Mouse (Mus musculus): ENCODE measurements around the gene Arhgef12.

Arhgef12 gene

DNA sequence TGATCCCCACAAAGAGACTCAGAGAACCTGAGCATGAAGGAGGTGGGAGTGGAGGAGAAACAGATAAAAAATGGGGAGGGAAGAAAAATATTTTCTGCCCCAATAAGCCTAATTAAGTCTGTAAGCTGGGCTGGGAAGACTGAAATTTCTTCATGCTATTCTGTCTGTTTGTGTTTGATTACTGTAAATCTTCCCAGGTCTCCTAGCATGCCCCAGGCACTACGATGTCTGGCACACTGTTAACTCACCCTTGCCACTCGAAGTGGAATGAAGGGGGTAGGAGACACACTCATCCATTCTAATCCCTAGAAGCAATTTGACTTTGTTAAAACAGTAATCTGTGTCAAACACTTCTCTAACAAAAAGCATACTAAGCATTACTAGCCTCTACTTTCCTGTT, 35.3 kb downstream of the Arhgef12 start:
- no peak for DNase-seq

DNA sequence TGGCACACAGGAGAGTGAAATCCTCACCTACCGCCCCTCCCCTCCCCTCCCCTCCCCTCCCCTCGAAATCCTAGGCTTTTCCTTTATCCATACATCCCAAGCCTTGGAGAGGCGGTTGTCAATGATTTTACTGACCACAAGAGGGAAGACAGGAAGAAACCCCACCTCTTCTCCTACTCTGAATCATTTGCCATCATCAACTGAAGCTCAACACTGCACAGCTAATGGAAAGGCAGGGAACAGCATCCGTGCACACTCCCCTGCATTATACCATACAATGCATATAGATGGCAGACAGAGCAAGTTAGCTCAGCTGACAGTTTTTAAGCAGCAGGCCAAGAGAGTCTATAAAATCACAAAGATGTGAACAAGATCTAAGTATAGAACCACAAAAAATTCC, 35.9 kb downstream of the Arhgef12 start:
- no peak for DNase-seq

DNA sequence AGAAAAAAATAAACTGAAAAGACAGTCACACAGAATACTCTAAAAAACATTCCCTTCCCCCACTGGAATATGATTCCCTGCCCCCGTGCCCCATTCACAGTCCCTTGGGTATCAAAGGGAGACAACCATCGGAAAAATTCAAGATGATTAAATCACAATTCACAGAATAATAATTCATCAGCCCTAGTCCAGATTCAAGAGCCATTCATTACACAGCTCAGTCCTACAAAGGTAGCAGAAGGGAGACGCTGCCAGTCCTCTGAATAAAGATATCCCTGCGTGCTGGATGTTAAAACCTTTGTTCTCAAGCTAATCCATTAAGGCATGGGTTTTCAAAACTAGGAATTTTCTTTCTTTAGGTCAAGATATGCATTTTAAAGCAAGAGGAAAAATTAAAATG, 36.5 kb downstream of the Arhgef12 start:
- DNase-seq: no peak

DNA sequence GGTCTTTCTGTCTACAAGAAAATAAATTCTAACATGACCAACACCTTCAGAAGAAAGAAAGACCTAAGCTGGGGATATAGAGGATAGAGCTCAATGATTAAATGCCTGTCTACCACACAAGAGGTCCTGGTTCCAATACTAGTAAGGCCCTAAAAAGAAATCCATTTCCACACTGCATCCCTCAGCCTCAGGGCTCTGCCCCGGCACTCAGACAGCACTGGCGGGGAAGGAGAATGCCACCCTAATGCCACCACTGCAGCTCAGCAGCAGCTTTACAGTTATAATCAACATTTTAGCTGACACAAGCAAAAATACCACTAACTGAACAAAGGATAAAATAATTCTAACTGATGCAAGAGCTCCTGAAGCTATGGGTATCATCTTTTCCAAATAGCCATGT, 36.9 kb downstream of the Arhgef12 start:
- no peak for DNase-seq

DNA sequence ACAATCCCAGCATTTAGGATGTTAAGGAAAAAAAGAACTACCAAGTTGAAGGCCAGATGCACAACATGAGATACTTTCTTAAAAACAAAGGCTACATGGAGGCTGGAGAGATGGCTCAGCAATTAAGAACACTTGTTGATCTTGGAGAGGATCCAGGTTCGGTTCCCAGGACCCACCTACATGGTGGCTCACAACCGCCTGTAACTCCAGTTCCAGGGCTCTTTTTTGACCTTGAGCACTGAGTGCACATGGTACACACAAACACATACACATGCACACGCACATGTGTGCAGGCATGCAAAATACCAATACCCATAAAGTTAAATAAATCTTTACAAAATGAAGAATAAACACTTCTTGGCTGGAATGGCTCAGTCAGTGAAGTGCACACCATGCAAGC, 39.1 kb downstream of the Arhgef12 start:
- DNase-seq: no peak

DNA sequence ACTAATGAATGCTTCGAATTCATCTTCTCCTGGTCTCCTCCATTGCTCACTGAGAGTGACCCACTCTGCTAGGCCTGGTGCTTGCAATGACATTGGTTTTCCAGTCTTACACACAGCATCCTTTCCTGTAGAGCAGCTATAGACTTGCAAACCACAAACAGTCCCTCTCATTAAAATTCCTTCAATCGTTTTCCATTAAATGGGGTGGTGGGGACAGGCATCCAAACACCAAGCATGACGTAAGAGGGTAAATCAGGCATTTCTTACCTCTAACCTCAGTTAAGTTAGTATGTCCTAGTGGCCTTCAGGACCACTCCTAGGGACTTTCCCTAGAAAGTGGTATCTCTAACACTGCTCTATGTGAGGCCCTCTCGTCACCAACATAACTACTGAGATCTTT, 41.8 kb downstream of the Arhgef12 start:
- no peak for DNase-seq

DNA sequence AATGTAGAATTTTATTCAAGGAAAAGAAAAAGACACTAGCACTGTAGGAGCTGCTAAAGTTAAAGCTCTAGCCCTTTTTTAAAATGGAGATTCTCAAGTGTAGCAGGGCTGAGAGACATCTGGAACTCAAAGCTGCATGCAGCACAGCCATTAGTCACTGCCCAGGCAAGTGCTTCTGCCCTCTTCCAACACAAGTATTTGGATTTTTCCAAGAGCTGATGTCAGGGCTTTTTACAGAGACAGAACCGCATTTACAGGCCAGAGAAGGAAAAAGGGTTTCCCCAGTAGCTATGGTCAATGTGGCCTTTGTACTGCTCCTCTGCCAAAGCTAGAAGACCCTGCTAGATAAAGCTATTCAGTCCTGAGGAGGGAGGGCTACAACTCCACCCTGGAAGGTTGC, 45.5 kb downstream of the Arhgef12 start:
- DNase-seq: no peak

DNA sequence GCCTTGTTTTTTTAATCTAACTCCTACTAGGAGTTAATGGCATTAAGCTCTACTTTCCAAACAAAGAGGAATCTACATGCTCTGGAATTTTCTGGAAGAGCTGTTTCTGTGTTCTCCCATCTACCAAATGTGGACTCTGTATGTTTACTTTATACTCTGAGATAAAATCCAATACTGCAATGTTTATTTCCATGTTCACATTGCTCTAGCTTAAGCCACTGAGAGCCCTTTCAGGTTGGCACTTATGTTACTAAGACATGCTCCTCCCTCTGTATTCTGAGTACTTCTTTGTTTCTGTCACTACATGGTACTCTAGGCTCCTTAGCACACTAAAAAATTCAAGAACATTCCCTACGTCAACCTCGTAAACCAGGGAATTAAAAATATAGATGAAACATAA, 56.6 kb downstream of the Arhgef12 start:
- DNase-seq: no peak

DNA sequence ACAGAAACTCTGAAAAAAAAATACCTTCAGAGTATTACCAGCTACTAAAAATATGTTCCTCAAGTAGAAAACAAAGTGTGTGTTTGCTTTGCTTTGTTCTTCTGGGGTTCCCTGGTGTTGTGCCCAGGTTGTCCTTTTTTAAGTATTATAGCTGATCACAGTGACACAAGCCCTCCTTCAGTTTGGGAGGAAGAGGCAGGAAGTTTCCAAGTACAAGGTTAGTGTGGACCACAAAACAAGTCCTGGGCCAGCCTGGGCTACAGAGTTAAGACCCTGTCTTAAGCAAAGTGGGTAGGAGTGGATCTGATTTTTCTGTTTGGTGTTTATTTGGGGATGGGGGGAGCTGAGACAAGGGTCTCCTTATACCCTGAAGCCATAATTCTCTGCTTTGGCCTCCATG, 62.6 kb downstream of the Arhgef12 start:
- no peak for DNase-seq

DNA sequence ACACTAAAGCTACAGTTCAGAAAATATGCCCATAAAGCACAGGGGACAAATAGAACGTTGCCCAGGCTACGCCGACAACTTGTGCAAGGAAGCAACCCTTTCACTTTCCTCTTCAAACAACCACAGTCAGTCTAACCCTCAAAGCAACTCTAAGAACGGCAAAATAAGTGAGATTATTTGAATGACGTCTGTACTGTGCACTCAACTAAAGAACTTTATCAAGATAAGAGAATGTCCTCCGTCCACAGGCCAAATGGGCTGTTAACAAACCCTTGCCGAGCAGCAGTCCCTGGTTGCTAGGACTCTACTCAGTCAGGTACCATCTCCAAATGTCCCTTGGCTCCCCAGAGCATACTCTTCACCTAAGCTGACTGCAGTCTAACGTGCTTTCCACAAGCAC, 68.6 kb downstream of the Arhgef12 start:
- no peak for DNase-seq

DNA sequence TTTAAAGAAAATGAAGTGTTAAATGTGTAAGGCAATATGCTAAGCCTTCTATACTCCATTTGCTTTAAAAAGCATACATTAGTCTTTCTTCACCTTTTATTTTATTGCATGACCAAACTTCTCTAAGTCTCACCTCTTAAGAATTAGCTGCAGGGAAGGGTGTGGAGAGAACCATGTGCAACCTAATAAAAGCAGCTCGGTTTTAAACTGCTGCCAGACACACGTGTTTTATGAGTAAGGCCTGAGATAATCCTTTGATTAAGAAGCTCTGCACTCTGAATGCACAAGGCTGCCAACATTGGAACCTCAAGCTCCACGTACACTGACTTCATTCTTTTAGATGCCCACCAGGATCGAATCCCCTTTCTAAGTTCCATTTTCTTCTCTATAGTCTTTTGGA, 71.8 kb downstream of the Arhgef12 start:
- DNase-seq: no peak

DNA sequence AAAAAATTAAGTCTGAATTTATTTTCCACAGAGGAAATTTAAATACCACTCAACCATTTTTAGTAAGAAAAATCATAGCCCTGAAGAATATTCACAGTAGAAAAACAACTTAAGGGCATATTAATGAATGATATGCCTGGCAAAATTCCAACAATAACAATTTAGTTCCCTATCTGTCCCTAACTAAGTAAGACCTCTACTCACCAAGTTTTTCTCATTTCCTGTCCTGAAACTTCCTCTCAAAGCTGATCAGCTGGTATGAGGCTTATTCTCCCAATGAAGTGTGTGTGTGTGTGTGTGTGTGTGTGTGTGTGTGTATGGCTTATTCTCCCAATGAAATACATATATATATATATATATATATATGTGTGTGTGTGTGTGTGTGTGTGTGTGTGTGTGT, 72.8 kb downstream of the Arhgef12 start:
- DNase-seq: no peak

DNA sequence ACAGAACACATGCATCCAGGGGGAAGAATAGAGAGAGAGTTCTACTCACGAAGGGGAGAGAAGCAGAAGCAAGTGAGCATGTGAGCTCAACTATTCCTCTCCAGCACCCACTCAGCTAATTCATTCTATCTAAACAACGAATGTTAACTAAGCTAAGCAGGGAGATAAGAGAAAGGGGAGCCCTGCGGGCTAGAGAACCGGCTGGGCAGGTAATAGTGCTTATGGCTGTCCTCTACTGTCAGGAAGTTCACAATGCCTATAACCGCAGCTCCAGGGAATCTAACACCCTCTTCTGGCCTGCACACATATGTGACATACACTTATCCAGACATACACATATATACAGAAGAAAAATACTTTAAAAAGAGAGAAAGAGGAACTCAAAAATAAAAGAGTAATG, 79.3 kb downstream of the Arhgef12 start:
- no peak for DNase-seq

DNA sequence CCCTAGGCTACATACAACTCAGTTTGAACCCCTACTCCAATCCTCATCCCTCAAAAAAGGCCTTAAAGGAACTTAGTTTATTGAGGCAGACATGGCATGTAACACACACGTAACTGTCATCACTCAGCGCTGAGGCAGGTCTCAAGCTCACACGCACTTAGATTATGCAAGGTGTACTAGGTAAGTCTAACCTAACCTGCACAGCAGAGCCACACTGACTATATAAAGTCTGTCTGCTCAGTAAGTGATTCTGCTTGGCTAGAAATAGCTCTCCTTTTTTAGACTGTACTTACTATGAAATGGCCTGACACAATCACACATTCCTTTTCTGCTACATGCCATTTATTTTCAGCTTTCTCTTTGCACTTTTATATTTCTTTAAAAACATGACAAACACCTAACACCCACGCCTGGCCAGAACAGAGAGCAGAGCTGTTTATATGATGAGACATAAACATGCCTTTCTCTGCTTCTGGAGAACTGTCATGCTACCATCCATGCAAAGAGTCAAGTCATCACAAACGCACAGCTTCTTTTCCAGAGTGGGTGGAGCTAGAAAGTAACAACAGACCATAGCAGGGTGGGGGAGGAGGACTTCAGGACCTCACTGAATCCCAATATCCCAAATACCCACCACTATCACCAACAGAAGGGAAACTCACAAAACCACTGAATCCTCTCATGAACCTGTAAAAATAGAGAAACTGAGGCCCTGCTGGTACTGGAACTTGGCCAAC, 85.4 kb downstream of the Arhgef12 start:
- DNase-seq: no peak

DNA sequence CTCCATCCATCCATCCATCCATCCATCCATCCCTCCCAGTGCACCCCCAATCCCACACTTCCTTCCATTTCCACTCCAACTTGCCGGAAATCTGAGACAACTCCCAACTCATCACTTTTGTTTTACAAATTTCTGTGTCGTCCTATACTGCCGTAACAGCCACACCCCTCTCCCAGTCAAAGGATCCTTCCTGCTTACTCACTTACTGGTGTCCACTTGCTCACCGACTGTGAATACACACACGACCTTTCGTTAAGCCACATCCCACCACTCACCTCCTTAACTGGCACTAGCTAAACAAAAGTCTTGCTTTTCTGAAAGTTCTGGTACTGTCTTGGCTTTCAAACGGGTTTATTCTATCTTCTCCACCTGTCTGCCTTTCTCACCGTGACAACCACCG, 87.4 kb downstream of the Arhgef12 start:
- DNase-seq: no peak

DNA sequence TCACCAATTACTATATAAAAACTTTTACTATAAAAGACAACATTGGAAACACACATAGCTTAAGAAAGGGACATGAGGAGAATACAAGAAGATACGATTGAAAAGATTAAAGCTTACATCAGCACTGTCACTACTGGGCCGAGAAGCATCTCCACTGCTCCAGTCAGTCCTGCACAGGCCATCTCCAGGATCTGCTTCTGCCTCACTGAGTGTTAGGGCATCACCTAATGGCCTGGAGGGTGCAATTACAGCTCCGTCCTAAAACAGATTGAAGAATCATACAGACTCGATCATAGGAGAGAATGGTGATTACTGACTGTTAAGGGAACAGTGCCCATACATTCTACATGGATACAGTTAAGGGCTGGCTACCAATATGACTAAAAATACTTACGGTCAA, 91.3 kb downstream of the Arhgef12 start:
- no peak for DNase-seq

DNA sequence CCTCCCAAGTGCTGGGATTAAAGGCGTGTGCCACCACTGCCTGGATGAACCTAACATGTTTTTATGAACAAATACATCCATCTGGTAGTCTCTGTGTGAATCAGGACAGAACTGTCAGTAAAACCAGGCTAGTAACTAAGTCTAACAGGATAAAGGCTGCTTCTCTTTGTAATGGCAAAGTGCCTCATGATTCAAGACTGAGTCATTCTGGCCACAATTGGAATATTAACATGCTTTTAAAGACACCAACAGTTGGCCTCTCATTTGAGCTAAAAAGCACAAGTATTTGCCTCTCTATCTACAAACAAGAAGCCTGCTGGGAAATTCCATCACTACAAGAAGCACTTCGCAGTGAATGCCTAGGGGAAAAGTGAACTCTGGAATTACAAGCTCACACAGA, 91.7 kb downstream of the Arhgef12 start:
- DNase-seq: no peak

DNA sequence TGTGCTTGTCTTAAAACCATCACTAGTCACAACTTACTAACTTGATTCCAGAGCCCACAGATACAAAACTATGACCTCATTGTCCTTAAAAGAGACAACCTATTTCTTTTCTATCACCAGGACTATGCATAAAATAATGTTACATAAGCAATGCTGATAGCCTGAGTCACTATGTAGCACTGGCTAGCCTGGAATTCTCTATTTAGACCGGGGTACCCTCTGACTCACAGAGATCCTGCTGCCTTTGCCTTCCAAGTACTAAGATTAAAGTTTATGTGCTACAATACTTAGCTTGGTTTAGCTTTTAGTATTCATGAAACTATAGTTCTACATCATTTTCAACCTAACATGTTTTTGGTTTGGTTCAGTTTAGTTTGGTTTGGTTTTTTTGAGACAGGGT, 92.2 kb downstream of the Arhgef12 start:
- DNase-seq: no peak

DNA sequence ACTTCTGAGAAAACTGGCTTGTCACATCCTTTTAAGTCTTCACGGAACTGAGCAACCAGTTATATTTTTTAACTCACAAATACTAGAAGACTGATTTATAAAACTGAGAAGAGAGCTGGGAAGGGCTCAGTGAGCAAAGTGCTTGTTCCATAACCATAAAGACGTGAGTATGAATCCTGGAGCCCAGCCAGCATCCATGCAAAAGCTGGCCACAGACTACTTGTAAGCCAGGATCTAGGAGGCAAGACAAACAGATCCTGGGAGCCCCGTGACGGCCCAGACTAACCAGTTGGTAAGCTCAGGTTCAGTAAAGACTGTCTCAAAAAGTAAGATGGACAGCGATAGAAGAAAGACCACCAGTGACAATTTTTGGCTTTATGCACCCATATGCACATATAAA, 94.5 kb downstream of the Arhgef12 start:
- no peak for DNase-seq

DNA sequence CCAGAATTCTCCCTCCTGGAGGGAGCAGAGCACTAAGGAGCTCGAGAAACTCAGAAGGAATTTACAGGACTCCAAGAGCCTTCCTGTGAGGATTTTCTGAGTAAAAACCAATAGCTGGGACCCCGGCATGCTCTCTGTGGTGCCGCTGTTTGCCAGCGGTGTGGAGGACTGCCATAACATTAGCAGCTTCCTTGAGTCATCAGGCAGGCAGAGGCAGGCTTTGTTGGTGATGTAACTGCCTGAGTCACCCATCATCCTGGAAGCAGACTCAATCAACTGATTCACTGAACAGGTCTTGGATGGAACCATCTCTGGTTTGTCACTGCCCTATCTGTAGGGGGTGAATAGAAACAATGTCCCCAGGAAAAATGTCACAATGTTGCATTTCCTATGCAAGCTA, 96.0 kb downstream of the Arhgef12 start:
- DNase-seq: no peak

DNA sequence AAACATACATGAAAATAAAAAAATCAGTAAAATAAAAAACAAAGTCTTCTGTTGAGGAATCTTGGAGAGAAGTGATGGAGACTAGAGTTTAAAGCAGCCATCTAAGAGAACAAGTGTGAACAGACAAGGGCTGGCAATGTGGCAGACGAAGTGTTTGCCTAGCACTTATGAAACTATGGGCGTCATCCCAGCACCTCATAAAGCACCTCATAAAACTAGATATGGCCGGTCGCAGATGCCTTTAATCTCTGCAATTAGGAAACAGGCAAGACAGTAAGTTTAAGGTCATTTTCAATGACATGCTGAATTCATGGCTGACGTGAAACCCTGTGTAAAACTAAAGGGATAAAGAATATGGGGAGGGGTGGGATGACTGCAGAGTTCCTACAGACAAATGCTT, 103.2 kb downstream of the Arhgef12 start:
- DNase-seq: no peak

DNA sequence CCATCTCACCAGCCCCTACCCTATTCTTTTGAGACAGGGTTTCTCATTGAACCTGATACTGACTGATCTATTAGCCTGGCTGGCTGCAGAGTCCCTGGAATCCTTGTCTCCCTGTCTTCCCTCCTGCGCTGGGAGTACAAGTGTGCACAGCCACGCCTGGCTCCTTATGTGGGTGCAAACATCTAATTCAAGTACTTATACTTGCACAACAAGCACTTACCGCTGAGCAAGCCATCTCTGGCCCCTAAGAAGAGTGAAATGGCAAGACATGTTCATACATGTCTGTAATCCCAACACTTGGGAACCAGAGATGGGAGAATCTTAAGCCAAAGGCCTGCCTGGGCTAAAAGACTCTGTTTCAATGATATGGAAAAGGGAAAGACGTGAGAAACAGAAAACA, 104.0 kb downstream of the Arhgef12 start:
- no peak for DNase-seq

DNA sequence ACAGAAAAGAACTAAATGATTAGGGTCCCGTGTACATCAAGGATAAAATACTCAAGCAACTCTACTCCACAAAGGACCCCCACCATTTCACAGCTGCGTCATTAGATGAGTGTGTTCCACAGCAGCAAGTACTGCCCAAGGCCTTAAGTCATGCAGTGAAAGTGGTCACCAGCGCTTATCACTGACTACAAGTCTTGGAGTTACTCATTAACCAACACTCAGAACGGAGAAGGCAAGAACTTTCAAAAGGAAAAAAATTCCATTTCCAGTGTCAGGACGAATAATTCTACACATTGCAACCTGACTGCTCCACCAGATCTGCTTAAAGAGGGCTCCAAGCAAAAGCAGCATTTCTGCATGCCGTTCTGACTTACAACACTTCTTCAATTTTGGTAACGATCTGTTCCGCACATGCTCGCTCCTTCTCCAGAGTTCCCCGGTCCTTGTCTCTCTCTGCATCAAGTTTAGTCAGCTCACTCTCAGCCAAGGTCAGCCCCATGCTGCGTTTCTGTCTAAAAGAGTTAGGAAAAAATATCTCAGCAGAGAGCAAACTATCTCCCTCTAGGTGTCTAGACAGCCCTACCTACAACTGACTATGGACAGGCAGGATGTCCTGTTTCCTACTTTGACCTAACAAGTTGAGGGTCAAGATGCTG, 106.3 kb downstream of the Arhgef12 start:
- DNase-seq: no peak

DNA sequence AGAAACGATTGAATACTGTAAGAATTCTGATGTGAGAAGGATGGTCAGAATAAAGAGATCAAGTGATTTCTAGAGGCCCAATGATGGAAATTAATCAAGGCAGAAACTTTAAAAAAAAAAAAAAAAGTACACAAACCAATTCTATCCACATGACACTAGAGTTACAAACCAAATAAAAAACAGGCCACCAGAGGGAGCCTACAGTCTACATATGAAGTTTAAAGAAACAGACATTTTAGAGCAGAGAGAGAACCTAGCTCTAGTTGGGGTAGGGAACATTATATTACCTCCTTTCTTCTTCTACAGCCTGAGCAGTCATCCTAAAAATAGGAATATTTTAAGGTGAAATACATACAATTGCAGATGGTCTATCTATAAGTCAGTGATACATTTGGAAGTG, 107.0 kb downstream of the Arhgef12 start:
- DNase-seq: peak; percentile 57

DNA sequence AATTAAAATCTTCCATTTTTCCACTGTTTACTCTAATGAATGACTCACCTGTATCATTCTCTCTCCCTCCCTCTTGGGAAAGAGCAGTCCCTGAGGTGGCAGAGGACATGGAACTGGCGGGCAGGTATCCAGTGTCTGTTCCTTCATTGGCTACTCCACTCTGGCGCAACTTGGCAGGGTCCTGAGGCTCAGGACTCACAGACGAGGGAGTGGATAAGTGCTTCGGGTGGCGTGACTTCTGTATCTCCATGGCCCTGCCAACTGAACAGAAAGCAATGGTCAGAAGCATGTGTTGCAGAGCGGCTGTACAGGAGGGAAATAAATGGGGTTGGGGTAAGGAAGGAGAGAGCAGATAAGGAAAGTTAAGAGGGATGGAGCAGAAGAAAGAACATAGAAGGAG, 109.5 kb downstream of the Arhgef12 start:
- no peak for DNase-seq
